8 mouse cellular contexts compared by ENCODE assay signal in the genomic region with DNA sequence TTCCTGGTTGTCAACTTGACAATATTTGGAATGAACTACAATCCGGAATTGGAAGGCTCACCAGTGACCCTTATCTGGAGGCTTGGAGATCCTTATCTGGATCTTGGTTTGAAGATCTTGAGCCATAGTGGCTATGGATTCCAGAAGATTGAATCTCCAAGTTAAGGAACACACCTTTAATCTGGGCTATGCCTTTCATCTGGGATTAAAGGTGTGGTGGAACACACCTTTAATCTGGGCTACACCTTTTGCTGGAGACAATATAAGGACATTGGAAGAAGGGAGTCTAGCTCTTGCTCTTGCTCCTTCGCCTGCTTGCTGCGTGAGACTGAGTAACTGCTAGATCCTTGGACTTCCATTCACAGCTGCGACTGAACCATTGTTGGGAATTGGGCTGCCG. TPM values are rescaled to one million over a fixed set of nuclear protein-coding genes. Genes with fewer than 3 reads are reported as not detected.
DNase-seq lines count a peak whose midpoint lies in the region; ATAC-seq lines count a peak whose summit lies in the region.
"Not testable (repeated sequence)": the region's sequence is repeated elsewhere in the genome, so short reads cannot be mapped to it uniquely, and the experiment has no call there.
"Had no signal": no experiment of that assay in that cellular context is flagged by ENCODE, and none has a peak within 500 bp of the region (broad histone marks: within the 10 kb centered on the region; RNA-seq: fewer than 3 reads in every experiment).

A gene (plus strand): TSS at position 301 of the 400 bp plus-strand sequence.

- not testable (repeated sequence) for H3K9me3 ChIP-seq in forebrain, embryonic 15.5 days; hindbrain, embryonic 14.5 days (ENCODE audit: control insufficient read depth, low read length); midbrain, embryonic 16.5 days (replicated peaks; ENCODE audit: control insufficient read depth, low read length, poor library complexity, severe bottlenecking)

- not testable (repeated sequence) for H3K4me3 ChIP-seq in forebrain, embryonic 15.5 days; hindbrain, embryonic 14.5 days (replicated peaks; ENCODE audit: low read length); midbrain, embryonic 16.5 days (ENCODE audit: low read depth, low read length)

- DNase-seq in hindbrain, embryonic 14.5 days (ENCODE audit: low spot score); layer of hippocampus, adult 18-20 months (ENCODE audit: low spot score in 2 of 2); layer of hippocampus, postnatal 25 days (ENCODE audit: extremely low spot score in 1 of 2, low spot score in 1 of 2); left cerebral cortex, adult 8-10 months (ENCODE audit: low spot score in 2 of 2); left cerebral cortex, postnatal 4 days: not testable (repeated sequence)

- H3K4me1 ChIP-seq in forebrain, embryonic 15.5 days = peaks cover 22% of the 10 kb centered on the region
- peaks cover 22% of the 10 kb centered on the region for H3K4me1 ChIP-seq in hindbrain, embryonic 14.5 days (replicated peaks; ENCODE audit: control insufficient read depth, insufficient read depth, low read length)
- H3K4me1 ChIP-seq in midbrain, embryonic 16.5 days (ENCODE audit: control insufficient read depth, insufficient read depth, low read length) = peaks cover 22% of the 10 kb centered on the region

- H3K9ac ChIP-seq in forebrain, embryonic 15.5 days (replicated peaks); hindbrain, embryonic 14.5 days; midbrain, embryonic 16.5 days (ENCODE audit: low read depth, low read length): not testable (repeated sequence)

- not testable (repeated sequence) for H3K36me3 ChIP-seq in forebrain, embryonic 15.5 days; hindbrain, embryonic 14.5 days (replicated peaks; ENCODE audit: control insufficient read depth, insufficient read depth); midbrain, embryonic 16.5 days (ENCODE audit: control insufficient read depth, insufficient read depth, low read length)

- not testable (repeated sequence) for H3K4me2 ChIP-seq in forebrain, embryonic 15.5 days (replicated peaks); hindbrain, embryonic 14.5 days (replicated peaks); midbrain, embryonic 16.5 days (ENCODE audit: low read length)

- intact Hi-C loops in left cerebral cortex, postnatal 4 days (cut with DNase I) = not testable (repeated sequence)

- H3K27ac ChIP-seq in forebrain, embryonic 15.5 days (replicated peaks); hindbrain, embryonic 14.5 days; midbrain, embryonic 16.5 days (ENCODE audit: low read length): not testable (repeated sequence)

- not testable (repeated sequence) for H3K27me3 ChIP-seq in forebrain, embryonic 15.5 days; hindbrain, embryonic 14.5 days (ENCODE audit: control insufficient read depth, insufficient read depth, low read length); midbrain, embryonic 16.5 days (ENCODE audit: control insufficient read depth, insufficient read depth, low read depth, low read length)

- not testable (repeated sequence) for ATAC-seq in forebrain, embryonic 15.5 days (replicated peaks); hindbrain, embryonic 14.5 days (ENCODE audit: low FRiP score); midbrain, embryonic 16.5 days

- 100% methylated on average over 1 of the region's 5 CpGs for WGBS in forebrain, embryonic 15.5 days
- no CpG with 5 or more reads among the region's 5 CpGs for WGBS in hindbrain, embryonic 14.5 days
- WGBS in midbrain, embryonic 16.5 days = no CpG with 5 or more reads among the region's 5 CpGs

RNA-seq across cellular contexts. Expression of the gene that starts here (rescaled TPM):
- 11.5 and 12.8 TPM in 2 replicates for polyA plus RNA-seq in forebrain, embryonic 15.5 days (2015; fragmentation: Nextera tagmentation; extraction: Ambion mirVana)
- polyA plus RNA-seq in hindbrain, embryonic 14.5 days (2014; fragmentation: Nextera tagmentation; extraction: Ambion mirVana) = 20.9 and 22.7 TPM in 2 replicates
- total RNA-seq in layer of hippocampus, adult 18-20 months (2021) = 10 to 100 TPM; 23.0 to 26.6 TPM
- total RNA-seq in layer of hippocampus, postnatal 25 days (2021) = 10 to 100 TPM; 22.8 to 23.6 TPM
- 10 to 100 TPM; 26.4 to 28.5 (median 27.1) TPM for total RNA-seq in left cerebral cortex, adult 8-10 months (2022)
- total RNA-seq in left cerebral cortex, postnatal 4 days (2021) = 10 to 100 TPM; 23.2 to 24.6 TPM
- 16.5 and 17.8 TPM in 2 replicates for polyA plus RNA-seq in midbrain, embryonic 16.5 days (2015; fragmentation: Nextera tagmentation; extraction: Ambion mirVana)
- polyA plus RNA-seq: heart, postnatal 0 days had no signal
